Mouse (Mus musculus): ENCODE results near the gene Spata2l.

DNA sequence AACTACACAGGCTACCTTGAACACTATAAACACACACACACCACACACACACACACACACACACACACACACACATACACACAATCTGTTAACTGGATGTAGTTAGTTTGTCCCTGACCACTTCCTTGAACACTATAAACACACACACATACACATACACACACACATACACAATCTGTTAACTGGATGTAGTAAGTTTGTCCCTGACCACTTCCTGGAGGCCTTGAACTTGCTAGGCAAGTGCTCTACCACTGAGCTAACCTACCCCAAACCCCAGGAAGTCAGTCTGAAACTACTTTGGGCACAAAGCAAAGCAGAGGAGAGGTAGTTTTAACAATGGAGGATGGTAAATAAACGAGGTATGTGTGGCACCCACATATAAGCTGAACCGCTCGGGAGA is 32.5 kb downstream of the Spata2l start:
- TF ChIP-seq POLR2A (IDR thresholded peaks at IDR 0.05; ENCODE audit: borderline replicate concordance, extremely low read depth, low read depth, low read length) (no peak), CTCF (IDR thresholded peaks at IDR 0.05; ENCODE audit: insufficient read depth, low read length) (no peak)
